Mouse (Mus musculus): ENCODE measurements around the gene Nr1h2. TPM values are rescaled to one million over a fixed set of nuclear protein-coding genes. Genes with fewer than 3 reads are reported as not detected.

Nr1h2 gene
- total RNA-seq, 2 experiments from 2014 or later, result 32.0 to 34.4 TPM

DNA sequence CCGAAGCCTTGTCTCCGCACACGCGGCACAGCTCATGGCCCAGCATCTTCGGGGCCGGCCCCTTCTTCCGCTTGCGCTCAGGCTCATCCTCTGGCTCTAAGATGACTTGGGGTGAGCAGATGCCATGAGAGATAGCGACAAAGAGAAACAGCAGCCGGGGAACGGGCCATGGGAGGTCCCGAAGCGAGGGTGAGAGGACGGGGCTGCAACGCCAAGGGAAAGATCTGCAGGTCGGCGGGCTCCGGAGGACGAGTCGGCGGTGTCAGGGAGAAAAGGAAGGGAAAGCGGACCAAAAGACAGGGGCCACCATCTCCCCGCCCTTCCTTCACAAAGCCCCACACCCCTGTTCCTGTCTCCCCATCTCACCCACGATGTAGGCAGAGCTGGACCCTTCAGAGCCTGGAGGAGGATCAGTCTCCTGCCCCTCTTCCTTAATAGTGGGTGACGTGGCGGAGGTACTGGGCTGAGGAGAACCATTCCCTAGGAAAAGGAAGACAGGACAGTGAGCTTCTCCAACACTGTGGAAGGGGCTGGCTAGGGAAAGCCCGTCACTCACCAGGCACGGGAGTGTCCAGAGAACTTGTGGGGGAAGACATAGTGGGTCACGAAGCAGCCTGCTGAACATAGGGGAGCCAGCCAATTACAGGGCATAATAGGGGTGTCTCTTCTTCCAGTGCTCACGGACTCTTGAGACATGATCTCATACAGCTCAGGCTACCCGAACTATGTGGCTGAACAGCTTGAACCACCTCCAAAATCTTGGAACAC lies 1.4 kb downstream of the Nr1h2 start:
- ATAC-seq (replicated peaks; ENCODE audit: low FRiP score, poor library complexity, severe bottlenecking), result no peak

GRCm38 (mm10) chr7:44551731-44552130 lies 2.0 kb downstream of the Nr1h2 start:
- no peak for ATAC-seq (replicated peaks; ENCODE audit: low FRiP score, poor library complexity, severe bottlenecking)

DNA sequence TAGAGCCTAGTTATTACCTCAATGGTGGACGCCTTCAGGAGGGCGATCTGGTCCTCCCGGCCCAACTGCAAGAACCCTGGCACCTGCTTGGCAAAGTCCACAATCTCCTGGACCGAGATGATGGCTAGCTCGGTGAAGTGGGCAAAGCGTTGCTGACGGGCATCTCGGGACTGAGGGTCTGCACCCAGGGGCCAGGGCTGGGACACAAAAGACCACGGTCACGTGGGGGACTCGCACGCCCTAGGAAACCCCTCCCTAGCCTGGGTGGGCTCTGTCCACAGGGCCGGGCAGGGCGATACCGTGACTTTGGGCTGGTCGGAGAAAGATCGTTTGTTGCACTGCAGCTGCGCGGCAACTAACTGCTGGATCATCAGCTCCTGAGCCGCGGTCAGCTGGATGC lies 2.5 kb downstream of the Nr1h2 start:
- ATAC-seq (replicated peaks; ENCODE audit: low FRiP score, poor library complexity, severe bottlenecking), result no peak

GRCm38 (mm10) chr7:44550409-44550678 lies 3.4 kb downstream of the Nr1h2 start:
- ATAC-seq (replicated peaks; ENCODE audit: low FRiP score, poor library complexity, severe bottlenecking), result no peak

- ATAC-seq (replicated peaks; ENCODE audit: low FRiP score, poor library complexity, severe bottlenecking), result no peak
These were observed 3.9 kb downstream of the Nr1h2 start for GRCm38 (mm10) chr7:44549621-44550408.

GRCm38 (mm10) chr7:44548497-44549087 lies 5.2 kb downstream of the Nr1h2 start, which contains the start of gene Pold1:
Pold1 (minus strand) TSS chr7:44548849.
- ATAC-seq (replicated peaks; ENCODE audit: low FRiP score, poor library complexity, severe bottlenecking), result peak; percentile 87

DNA sequence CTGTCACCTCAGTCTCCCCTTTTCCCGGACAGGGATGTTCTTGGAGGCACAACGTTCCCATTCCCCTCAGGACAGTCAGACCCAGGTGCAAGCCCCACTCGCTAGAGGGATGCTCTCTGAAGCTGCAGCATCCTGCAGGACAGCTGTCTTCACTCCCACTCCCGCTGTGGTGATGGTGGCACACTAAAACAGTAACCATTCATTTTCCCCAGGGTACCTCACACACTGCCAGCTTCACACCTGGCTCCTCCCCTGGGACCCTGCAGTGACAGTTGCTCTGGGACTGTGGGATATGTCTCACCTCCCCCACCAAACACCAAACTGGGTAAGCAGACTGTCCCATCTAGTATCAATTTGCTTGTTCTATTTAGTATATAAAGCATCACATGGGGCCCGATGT lies 6.0 kb downstream of the Nr1h2 start:
- 0 out of 2 replicates have a peak, but pooled peaks have one; percentile 7 for ATAC-seq (replicated peaks; ENCODE audit: low FRiP score, poor library complexity, severe bottlenecking)

DNA sequence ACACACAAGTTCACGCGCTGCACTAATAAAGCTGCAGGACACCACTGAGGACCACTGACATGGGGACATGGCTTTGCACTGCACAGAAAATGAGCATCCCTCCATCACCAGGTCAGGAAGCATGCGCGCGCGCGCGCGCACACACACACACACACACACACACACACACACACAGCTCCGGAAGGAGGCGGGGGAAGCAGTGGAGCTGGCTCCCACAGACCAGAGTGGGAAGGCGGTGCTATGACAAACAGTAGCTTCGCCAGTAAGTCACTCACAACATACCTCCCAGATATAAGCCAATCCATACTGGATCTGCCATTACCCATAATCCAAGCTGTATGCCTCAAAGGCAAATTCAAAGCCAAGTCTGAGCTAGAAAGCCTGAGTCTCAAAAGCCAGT lies 6.7 kb downstream of the Nr1h2 start:
- ATAC-seq (replicated peaks; ENCODE audit: low FRiP score, poor library complexity, severe bottlenecking), result no peak

GRCm38 (mm10) chr7:44546274-44546673 lies 7.5 kb downstream of the Nr1h2 start:
- no peak for ATAC-seq (replicated peaks; ENCODE audit: low FRiP score, poor library complexity, severe bottlenecking)

GRCm38 (mm10) chr7:44543071-44543470 lies 10.7 kb downstream of the Nr1h2 start:
- no peak for ATAC-seq (replicated peaks; ENCODE audit: low FRiP score, poor library complexity, severe bottlenecking)

GRCm38 (mm10) chr7:44542555-44542954 lies 11.2 kb downstream of the Nr1h2 start:
- ATAC-seq (replicated peaks; ENCODE audit: low FRiP score, poor library complexity, severe bottlenecking), result no peak

DNA sequence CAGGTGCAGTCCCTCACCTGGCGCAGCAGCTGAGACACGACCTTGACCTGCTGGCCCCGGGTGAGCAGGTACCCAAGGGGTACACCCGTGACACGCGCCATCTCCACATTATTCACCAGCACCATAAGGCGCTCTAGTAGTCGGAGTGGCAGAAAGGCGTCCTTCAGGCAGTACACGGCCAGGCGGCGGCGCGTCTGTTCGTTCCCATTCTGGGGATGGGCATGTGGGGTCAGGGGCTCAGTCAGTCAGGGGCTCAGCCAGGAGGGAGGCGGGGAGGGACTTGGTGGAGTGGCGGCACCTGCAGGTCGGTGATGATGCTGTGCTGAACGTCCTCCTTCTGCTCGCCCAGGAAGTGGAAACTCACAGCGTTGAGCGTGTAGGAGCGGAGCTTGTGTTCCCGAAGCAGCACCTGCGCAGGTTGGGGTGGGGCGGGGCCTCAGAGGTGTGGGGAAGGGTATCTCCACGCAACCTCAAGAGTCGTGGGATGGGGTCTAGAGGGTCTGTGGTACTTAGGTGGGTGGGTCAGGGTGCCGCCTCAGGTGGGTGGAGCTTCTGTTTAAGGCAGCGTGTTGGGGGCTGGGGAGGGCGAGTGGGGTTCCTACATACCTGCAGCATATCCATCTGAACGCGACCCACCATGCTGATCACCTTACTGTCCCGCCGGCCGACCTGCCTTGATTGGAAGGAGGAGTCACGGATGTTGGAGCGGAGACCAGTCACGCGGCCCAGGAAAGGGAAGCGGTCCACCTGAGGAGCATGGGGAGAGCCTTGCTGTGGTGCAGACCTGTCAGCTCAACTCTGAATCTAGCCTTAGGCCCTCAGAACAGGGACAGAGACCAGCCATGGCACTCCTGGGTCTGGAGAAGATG lies 14.8 kb downstream of the Nr1h2 start:
- no peak for ATAC-seq (replicated peaks; ENCODE audit: low FRiP score, poor library complexity, severe bottlenecking)

GRCm38 (mm10) chr7:44537496-44537895 lies 16.3 kb downstream of the Nr1h2 start:
- no peak for ATAC-seq (replicated peaks; ENCODE audit: low FRiP score, poor library complexity, severe bottlenecking)

- ATAC-seq (replicated peaks; ENCODE audit: low FRiP score, poor library complexity, severe bottlenecking), result no peak
These were observed 16.7 kb downstream of the Nr1h2 start for GRCm38 (mm10) chr7:44537009-44537408.

GRCm38 (mm10) chr7:44536590-44536968 lies 17.2 kb downstream of the Nr1h2 start:
- ATAC-seq (replicated peaks; ENCODE audit: low FRiP score, poor library complexity, severe bottlenecking), result no peak

- ATAC-seq (replicated peaks; ENCODE audit: low FRiP score, poor library complexity, severe bottlenecking), result no peak
These were observed 17.8 kb downstream of the Nr1h2 start for GRCm38 (mm10) chr7:44535657-44536589.

DNA sequence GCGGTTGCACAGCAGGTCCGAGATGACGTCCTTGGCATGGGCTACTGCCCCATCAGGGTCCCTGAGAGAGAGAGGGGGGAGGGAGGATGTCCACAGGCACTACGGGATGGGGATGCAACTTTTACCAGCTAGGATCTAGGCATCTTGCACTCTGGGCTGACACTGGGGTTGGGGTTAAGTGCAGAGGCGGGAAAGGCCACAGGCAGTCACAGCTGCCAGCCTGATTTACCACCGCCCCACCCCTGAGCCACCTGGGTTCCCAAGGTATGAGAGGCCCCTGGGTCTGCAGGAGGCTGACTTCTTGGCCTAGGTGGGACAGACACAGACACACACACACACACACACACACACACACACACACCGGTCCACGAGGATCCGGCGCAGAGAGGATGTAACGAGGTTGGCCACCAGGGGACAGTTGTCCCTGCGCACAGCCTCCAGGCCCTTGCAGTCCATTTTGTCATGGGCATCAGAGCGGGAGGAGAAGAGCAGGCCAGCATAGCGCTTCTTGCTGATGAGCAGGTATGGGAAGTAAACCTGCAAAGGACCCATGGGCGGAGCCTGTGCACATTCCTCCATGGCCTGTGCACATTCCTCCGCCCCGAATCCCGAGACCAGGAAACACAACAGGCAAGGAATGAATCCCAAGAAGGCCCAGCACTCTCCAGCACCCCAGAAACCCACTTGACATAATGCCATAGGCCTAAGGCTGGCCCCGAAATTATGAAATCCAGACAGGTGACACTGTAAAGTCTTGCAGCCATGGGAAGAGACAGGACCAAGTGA lies 18.9 kb downstream of the Nr1h2 start:
- ATAC-seq (replicated peaks; ENCODE audit: low FRiP score, poor library complexity, severe bottlenecking), result no peak

DNA sequence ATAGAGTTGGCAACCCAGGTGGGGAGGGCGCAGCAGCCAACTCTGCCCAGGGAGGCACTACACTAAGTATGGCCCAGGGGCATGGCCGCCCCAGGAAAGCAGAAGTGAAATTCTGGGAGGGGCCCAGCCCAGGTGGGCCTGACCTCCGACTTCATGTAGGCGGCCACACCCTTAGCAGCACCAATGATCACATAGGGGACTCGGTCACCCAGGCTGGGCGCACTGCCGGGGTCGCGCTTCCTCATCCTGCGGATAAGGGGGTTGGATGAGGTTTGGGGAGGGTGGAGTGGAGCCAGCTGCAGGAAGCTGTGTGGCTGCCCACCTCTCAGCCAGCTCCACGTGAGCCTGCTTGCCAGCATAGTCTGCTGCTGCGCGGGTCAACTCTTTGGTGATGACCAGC lies 19.5 kb downstream of the Nr1h2 start:
- no peak for ATAC-seq (replicated peaks; ENCODE audit: low FRiP score, poor library complexity, severe bottlenecking)

All from erythroblast, adult 5-6 weeks (primary cell).